Mouse (Mus musculus): ENCODE results near the gene Gm20388.

GRCm38 (mm10) chr8:121675161-121675560 is 1764.5 kb downstream of the Gm20388 start:
- TF ChIP-seq POLR2A (IDR thresholded peaks at IDR 0.05; ENCODE audit: low read depth, low read length) (no peak), CTCF (conservative IDR thresholded peaks at IDR 0.05; ENCODE audit: insufficient read depth, insufficient read length, low read depth, low read length) (no peak)

All from kidney, adult 2 months (tissue).